Mouse (Mus musculus): ENCODE measurements around the gene Gm20390. TPM values are rescaled to one million over a fixed set of nuclear protein-coding genes. Genes with fewer than 3 reads are reported as not detected.

Gene Gm20390
- 446 and 466 TPM in 2 replicates for polyA plus RNA-seq (2016; fragmentation: Nextera tagmentation; extraction: Ambion mirVana)

DNA sequence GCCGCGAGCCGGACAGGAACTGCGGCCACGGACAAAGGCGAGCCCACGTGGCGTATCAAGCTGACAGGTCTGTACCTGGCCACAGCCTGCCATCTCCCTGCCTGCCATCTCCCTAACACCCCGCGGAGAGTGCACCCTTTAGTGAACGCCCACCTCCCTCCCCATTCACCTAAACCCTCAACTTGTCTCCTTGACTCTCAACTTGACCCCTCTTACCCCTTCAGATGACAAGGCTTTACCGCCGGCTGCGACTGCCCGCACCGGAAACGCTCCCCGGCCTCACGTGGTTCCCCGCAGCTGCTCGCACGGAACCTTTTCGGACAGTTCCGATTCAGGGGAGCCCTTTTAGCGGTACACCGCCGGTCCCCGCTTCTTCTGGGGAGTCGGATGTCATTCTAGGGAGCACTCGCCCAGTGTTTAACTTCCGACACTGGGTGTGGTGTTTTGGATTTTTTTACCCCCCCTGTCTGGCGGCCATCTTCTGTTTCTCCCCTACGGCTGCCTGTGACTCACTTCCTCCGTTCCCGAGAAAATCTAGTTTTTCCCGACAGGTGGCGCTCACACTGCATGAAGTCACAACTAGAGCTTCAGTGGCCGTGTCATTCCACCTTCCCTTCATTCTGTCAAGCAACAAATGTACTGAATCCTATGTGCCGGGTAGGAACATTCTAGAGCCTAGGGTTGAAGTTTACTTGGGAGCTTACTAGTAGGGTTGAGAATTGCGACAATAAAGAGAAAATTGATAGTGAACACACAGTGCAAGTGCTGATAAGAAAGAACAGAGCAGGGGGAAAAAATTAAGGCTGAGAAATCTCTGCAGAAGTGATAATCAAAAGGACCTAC lies at the start of gene Gm20390, which contains the start of gene Nme1:
TSS of gene Gm20390 (minus strand) at position 289 of the 843 bp plus-strand sequence.
TSS of gene Nme1 (minus strand) at position 517 of the 843 bp plus-strand sequence.
- Histone ChIP-seq H3K4me2 (peak within 1 kb of the TSS; percentile 80), H3K4me3 (replicated peaks) (peak within 1 kb of the TSS; percentile 67), H3K9ac (replicated peaks) (peak within 1 kb of the TSS; percentile 68), H3K27ac (peak within 1 kb of the TSS; percentile 66), H3K36me3 (peaks cover 29% of the 10 kb centered on the region), H3K4me1 (replicated peaks) (peaks cover 3% of the 10 kb centered on the region; the same call in 1 of the 2 replicates), H3K27me3 (no peaks in the 10 kb centered on the region), H3K9me3 (no peaks in the 10 kb centered on the region)
- under 1% methylated on average over 40 of the region's 40 CpGs for WGBS
- ATAC-seq (ENCODE audit: insufficient number of reproducible peaks, insufficient read depth, low FRiP score, low TSS enrichment, low read depth) = peak; percentile 93

DNA sequence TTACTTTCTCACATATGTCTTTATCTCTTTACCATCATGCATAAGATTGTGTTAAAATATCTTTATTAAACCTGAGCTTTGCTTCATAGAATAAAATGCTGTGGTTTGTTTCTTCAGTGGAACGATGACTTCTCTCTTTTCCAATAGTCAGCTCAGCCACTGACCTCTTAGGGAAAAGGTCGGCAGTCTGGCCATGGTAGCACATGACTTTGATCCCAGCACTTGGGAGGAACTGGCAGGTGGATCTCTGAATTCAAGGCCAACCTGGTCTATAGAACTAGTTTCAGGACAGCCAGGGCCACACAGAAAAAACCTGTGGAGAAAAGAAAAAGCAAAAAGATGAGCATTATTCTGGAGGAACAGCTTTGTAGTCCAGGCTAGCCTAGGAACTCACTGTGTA lies 35.3 kb upstream of the Gm20390 start:
- ATAC-seq (ENCODE audit: insufficient number of reproducible peaks, insufficient read depth, low FRiP score, low TSS enrichment, low read depth) = no peak
- Histone ChIP-seq H3K4me2 (no peak overlapping the region), H3K27ac (no peak overlapping the region), H3K4me3 (replicated peaks) (no peak overlapping the region), H3K9me3 (no peaks in the 10 kb centered on the region), H3K36me3 (no peaks in the 10 kb centered on the region), H3K4me1 (replicated peaks) (no peaks in the 10 kb centered on the region), H3K27me3 (no peaks in the 10 kb centered on the region), H3K9ac (replicated peaks) (no peak overlapping the region)
- WGBS = 95% methylated on average over 2 of the region's 2 CpGs

DNA sequence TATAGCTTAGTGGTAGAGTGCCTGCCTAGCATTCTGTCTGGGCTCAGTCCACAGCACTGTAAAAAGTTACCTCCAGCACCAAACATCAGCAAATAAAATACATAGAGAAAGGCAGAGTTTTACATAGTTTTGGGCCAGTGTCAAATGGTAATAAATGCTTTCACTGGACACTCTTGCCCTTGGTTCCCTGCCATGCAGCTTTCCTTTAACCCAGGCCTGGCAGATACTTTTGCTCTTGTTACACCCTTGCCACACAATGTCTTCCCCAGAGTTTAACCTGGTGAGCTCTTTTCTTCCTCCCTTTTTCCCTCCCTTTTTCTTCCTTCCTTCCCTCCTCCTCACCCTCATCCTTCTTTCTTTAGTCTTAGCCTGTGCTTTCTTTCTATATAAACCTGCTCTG lies 31.2 kb upstream of the Gm20390 start:
- H3K36me3 ChIP-seq = no peaks in the 10 kb centered on the region
- H3K9ac ChIP-seq (replicated peaks) = no peak overlapping the region
- no peak overlapping the region for H3K4me2 ChIP-seq
- H3K27me3 ChIP-seq = no peaks in the 10 kb centered on the region
- H3K4me1 ChIP-seq (replicated peaks) = peaks cover 14% of the 10 kb centered on the region
- no peak overlapping the region for H3K27ac ChIP-seq
- H3K9me3 ChIP-seq = no peaks in the 10 kb centered on the region
- H3K4me3 ChIP-seq (replicated peaks) = no peak overlapping the region
- no peak for ATAC-seq (ENCODE audit: insufficient number of reproducible peaks, insufficient read depth, low FRiP score, low TSS enrichment, low read depth)

DNA sequence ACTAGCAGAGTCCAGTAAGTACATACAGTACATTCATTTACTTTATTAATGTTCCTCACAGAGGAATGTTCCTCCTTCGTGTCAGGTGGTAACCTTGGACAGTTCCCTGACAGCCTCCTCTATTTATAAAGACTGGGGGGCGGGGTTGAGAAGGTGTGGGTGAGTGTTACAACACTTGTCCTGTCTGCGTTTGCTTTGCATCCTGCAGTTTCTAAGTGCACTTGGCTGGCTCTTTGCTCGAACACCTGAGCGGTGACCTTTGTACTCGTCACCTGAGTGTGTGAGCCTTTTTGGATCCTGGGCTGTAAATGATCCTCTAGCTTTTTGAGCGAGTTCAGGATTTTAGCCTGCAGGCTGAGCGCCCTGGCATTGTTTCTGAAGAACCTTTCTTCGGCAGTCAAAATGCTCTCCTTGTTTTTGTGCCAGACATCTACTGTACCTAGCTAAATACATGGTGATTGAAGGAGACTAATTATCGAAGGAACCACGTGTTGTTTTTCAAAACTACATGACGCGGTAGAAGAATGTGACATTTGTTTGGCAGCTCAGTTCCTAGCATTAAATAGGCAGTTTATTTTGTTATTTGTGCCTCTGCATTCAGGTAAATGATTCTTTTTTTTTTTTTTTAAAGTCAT lies 29.2 kb upstream of the Gm20390 start:
- WGBS = 35% methylated on average over 13 of the region's 13 CpGs
- no peak overlapping the region for H3K27ac ChIP-seq
- peak overlapping the region; percentile 89 for H3K9ac ChIP-seq (replicated peaks)

DNA sequence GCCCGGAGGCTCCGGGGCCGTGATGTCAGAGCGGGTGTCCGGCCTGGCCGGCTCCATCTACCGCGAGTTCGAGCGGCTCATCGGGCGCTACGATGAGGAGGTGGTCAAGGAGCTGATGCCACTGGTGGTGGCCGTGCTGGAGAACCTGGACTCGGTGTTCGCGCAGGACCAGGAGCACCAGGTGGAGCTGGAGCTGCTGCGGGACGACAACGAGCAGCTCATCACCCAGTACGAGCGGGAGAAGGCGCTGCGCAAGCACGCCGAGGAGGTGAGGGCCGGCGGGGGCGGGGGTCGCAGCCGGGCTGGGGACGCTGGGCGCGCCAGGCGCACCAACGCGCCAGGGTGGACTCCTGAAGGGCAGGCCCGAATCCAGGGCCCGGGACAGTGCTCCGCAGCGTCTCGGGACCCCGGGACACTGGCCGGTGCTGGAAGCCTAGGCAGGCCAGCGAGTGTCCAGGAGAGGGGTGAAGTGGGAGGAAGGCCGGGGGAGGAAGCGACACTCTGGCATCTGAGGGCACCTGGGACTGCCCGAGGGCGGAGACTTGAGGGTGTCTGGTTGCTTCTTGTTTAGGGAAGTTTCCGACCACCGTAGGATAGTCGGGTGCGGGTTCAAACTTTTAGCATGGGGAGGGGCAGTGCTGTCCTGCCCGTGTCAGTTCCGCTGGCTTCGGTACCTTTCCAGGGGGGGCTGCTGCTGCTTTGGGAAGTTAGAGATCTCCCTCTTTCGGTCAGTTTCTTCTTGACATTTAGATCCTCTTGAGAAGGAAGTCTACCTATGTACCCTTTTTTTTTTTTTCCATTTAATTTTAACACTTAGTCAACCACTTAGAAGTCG lies 28.4 kb upstream of the Gm20390 start:
- Histone ChIP-seq H3K36me3 (no peaks in the 10 kb centered on the region), H3K9me3 (no peaks in the 10 kb centered on the region), H3K4me3 (replicated peaks) (peak overlapping the region; percentile 88), H3K4me1 (replicated peaks) (peaks cover 14% of the 10 kb centered on the region), H3K9ac (replicated peaks) (peak overlapping the region; percentile 89), H3K4me2 (peak overlapping the region; percentile 87), H3K27me3 (no peaks in the 10 kb centered on the region), H3K27ac (peak overlapping the region; percentile 93)
- ATAC-seq (ENCODE audit: insufficient number of reproducible peaks, insufficient read depth, low FRiP score, low TSS enrichment, low read depth) = peak; percentile 76
- under 1% methylated on average over 58 of the region's 58 CpGs for WGBS

More for the DNA sequence above, 29.2 kb upstream of the Gm20390 start:
- no peak for ATAC-seq (ENCODE audit: insufficient number of reproducible peaks, insufficient read depth, low FRiP score, low TSS enrichment, low read depth)
- H3K4me2 ChIP-seq = peak overlapping the region; percentile 87
- peak overlapping the region; percentile 88 for H3K4me3 ChIP-seq (replicated peaks)
- H3K36me3 ChIP-seq = no peaks in the 10 kb centered on the region
- peaks cover 14% of the 10 kb centered on the region for H3K4me1 ChIP-seq (replicated peaks)
- H3K9me3 ChIP-seq = no peaks in the 10 kb centered on the region
- no peaks in the 10 kb centered on the region for H3K27me3 ChIP-seq

DNA sequence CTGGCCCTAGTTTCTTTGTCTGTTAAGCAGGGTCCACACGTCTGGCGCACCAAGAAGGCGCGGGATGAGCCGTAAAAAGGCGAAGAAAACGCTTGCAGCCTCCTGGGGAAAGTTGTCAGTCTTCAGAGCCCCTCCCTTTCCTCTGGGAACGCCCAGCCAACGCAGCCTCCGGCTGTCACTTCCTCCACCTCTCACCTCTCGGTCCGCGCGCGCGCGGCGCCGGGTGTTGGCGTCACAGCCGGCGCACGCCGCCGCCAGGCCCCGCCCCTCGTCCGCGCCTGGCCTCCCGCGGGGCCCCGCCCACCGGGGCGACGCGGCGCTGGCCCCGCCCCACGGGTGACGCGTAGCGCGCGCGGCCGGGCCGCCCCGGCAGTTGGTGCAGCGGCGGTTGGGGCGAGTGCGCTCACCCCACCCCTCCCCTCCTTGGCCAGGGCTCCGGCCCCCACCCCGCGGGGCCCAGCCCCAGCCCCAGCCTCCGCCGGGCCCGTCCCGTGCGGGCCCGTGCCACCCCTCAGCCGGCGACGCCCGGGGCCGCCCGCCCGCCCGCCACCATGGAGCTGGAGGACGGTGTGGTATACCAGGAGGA lies 27.7 kb upstream of the Gm20390 start, which contains the start of gene Spag9:
TSS of gene Spag9 (plus strand) at position 372 of the 586 bp plus-strand sequence.
- H3K4me2 ChIP-seq = peak within 1 kb of the TSS; percentile 87
- H3K27ac ChIP-seq = peak within 1 kb of the TSS; percentile 93
- H3K36me3 ChIP-seq = no peaks in the 10 kb centered on the region
- H3K4me3 ChIP-seq (replicated peaks) = peak within 1 kb of the TSS; percentile 88
- peaks cover 14% of the 10 kb centered on the region for H3K4me1 ChIP-seq (replicated peaks)
- peak within 1 kb of the TSS; percentile 89 for H3K9ac ChIP-seq (replicated peaks)
- H3K27me3 ChIP-seq = no peaks in the 10 kb centered on the region
- WGBS = under 1% methylated on average over 58 of the region's 70 CpGs
- peak; percentile 90 for ATAC-seq (ENCODE audit: insufficient number of reproducible peaks, insufficient read depth, low FRiP score, low TSS enrichment, low read depth)
- H3K9me3 ChIP-seq = no peaks in the 10 kb centered on the region

DNA sequence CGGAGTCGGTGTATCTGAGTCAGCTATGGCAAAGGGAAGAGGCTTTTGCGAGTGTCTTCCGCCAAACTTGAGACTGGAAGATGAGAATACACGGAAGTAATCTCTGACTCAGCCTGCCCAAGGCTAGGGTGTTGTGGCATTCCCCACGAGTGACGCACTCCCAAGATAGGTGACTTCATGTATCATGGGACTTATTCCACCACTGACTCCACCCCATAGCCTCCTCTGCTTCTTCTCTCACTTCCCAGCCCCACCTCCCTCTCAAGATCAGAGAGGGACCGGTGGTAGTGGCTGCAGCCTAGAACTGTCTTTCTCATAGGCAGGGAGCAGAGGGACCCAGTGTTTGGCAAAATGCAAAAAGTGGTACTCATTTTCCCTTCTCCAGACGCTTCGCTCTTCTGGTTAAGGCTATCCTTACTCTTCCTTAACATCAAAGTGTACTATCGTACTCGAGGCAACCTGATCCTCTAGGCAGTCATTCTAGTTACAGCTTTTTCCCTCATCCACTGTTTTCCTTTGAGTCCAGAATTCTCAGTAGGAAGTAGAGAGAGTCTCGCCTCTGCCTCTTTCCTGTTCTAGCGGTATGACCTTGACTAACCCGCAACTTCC lies 27.1 kb upstream of the Gm20390 start:
- H3K27me3 ChIP-seq = no peaks in the 10 kb centered on the region
- H3K9me3 ChIP-seq = no peaks in the 10 kb centered on the region
- H3K4me2 ChIP-seq = peak overlapping the region; percentile 87
- peak overlapping the region; percentile 88 for H3K4me3 ChIP-seq (replicated peaks)
- H3K27ac ChIP-seq = peak overlapping the region; percentile 89
- H3K9ac ChIP-seq (replicated peaks) = peak overlapping the region; percentile 70
- 9% methylated on average over 15 of the region's 15 CpGs for WGBS
- no peaks in the 10 kb centered on the region for H3K36me3 ChIP-seq
- peaks cover 14% of the 10 kb centered on the region for H3K4me1 ChIP-seq (replicated peaks)
- peak; percentile 37 for ATAC-seq (ENCODE audit: insufficient number of reproducible peaks, insufficient read depth, low FRiP score, low TSS enrichment, low read depth)

DNA sequence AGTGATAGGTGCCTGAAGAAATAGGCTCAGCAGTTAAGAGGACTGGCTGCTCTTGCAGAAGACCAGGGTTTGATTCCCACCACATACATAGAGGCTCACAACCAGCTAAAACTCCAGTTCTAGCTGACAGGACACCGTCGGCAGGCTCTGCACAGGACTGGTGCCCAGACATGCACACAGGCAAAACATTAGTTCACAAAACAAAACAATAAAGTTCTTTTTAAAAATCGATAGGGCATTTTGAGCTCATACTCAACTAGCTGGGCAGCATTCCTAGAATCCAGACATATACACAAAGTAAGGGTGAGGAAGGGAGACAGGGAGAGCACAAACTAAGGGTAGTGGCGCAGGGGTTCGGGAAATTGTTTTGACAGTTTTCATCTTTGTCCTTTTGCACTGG lies 26.4 kb upstream of the Gm20390 start:
- WGBS = 63% methylated on average over 5 of the region's 5 CpGs
- ATAC-seq (ENCODE audit: insufficient number of reproducible peaks, insufficient read depth, low FRiP score, low TSS enrichment, low read depth) = no peak
- H3K9me3 ChIP-seq = no peaks in the 10 kb centered on the region
- peak overlapping the region; percentile 87 for H3K4me2 ChIP-seq
- no peak overlapping the region for H3K9ac ChIP-seq (replicated peaks)
- H3K36me3 ChIP-seq = no peaks in the 10 kb centered on the region
- H3K27ac ChIP-seq = no peak overlapping the region
- peak overlapping the region; percentile 88; the same call in 1 of the 2 replicates for H3K4me3 ChIP-seq (replicated peaks)
- no peaks in the 10 kb centered on the region for H3K27me3 ChIP-seq
- peaks cover 14% of the 10 kb centered on the region for H3K4me1 ChIP-seq (replicated peaks)

DNA sequence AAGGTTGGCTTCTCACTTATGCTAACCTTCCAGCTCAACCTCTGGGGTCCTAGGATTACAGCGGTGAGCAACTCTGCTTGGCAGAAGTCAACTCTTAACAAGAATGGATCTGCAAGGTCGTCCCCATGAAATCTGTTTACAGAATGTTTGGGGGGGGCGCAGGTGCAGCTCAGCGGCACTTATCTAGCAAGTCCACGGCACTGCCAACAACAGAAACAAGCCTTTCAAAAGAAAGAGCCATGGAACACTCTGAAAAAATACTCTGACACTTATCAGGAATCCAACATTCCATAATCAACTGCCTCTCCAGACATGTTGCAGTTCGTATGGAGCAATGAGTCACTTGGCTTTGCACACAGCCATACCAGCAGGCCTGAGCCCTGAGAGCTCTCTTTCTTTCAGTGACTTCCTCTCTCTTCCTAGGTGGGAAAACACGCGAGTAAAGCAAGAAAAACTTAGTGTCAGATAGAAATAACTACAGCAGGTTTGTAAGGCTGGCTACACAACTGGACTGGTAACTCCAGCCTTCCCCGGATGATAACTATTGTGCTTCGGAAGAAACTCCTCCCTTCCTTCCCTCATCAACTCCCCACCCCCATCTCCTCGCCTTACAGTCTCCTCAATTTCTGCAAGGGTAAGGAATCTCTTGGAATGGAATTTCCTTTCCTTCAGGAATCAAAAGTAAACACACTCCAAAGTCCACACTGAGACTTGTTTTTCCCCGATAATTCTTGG lies 20.4 kb upstream of the Gm20390 start:
- no peaks in the 10 kb centered on the region for H3K27me3 ChIP-seq
- H3K4me2 ChIP-seq = no peak overlapping the region
- ATAC-seq (ENCODE audit: insufficient number of reproducible peaks, insufficient read depth, low FRiP score, low TSS enrichment, low read depth) = no peak
- no peak overlapping the region for H3K4me3 ChIP-seq (replicated peaks)
- no peak overlapping the region for H3K27ac ChIP-seq
- H3K9ac ChIP-seq (replicated peaks) = no peak overlapping the region
- no peaks in the 10 kb centered on the region for H3K9me3 ChIP-seq
- H3K36me3 ChIP-seq = no peaks in the 10 kb centered on the region
- H3K4me1 ChIP-seq (replicated peaks) = no peaks in the 10 kb centered on the region
- WGBS = 66% methylated on average over 12 of the region's 12 CpGs

Measured in limb, embryonic 12.5 days (tissue).